Mouse (Mus musculus) spleen, adult 18-20 months (tissue): ENCODE data around the gene Lmo2.

Source experiments
- DNase-seq, 2 experiments: peaks; one replicate each; pipeline ENCODE4 v3.0.0; 2022; ENCODE audit warnings: mixed read lengths in 2 of 2

Gene Lmo2

DNA sequence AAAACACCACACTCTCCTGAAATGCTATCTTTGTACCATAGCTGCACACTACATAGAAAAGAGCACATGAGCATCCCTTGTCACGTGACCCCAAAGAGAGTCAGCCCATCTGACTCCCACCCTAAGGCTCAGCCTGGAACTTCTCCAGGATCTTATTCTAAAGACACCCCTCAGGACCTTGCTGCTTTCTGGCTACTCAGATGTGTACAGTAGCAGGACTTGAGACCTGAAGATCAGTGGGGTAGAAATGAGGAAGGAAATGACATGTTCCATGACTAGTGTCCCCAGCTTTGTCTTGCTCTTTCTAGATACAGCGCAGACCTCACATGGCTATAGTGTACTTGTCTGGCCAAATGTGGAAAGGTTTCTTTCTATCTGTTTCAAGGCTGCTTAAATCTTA, 12.9 kb upstream of the Lmo2 start:
- DNase-seq = peak in 1 of 2 experiments; percentile 22

GRCm38 (mm10) chr2:103945571-103946092, 12.2 kb upstream of the Lmo2 start:
- peak; percentile 27 to 39 for DNase-seq

DNA sequence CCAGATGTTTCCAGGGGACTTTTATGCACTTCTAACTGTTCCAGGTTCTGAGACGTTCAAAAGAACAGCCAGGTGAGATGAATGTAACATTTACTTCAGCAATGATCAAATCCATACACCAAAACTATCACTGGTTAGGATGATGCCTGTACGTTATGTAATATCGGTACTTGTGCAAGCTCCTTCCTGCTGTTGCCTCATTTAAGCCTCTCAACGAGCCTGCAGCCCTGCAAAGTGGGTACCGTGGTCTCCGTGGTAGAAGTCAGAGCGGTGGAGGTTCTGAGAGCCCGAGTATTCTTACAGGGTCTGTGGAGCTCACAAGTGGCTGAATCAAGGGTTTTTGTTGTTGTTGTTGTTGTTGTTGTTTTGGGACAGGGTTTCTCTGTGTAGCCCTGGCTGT, 10.9 kb upstream of the Lmo2 start:
- DNase-seq = no peak

GRCm38 (mm10) chr2:103947982-103948655, 9.7 kb upstream of the Lmo2 start:
- DNase-seq = no peak

DNA sequence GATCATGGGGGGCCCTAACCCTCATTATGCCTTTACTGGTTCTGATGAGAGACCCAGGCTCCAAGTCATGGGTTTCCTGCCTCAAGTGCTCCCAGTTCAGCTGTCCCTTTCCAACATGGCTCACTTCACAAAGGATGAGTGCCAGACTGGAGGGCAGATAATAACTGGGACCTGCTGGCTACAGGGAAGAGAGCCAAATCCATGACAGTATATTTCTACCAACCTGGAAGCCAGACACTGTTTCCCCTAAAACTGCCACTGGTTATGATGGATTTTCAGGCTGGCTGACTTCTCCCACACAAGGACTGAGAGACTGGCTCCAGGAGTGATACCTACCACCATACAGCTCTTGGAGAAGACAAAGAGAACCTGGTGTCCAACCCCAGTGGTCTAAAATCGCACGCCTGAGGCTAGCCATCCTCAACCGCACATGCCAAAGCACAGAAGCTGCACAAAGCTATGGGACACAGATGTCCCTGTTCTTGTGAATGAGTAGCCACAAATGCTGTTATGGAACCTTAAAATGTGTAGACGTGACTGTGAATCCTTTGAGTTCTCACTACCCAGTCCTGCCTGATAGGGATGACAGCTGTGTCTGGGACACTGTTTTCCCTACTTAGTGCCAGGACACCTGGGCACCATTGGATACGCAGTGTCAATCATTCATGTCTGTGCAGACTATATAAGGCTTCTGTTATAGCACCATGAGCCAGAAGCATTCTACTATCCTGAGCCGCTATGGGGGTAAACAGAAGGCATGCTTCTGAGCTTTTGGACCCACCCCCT, 4.5 kb upstream of the Lmo2 start:
- no peak for DNase-seq

- DNase-seq = no peak
These were observed 2.1 kb upstream of the Lmo2 start for GRCm38 (mm10) chr2:103955714-103956113.

DNA sequence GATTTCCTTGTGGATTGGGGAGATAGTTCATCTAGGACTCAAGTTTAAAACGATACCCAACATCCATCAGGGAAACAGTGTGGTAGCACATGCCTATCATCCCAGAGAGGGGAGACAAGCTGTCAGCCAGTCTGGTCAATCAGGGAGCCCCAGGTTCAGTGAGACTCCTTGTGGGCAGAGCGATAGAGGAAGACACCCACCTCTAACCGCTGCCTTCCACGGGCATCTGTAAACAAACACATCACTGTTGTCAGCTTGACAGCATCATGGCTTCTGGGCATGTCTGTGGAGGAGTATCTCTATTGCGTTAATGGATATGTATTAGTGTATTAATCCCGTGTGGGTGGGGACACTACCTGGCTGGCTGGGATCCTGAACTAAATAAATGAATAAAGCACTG, 919 bp upstream of the Lmo2 start:
- DNase-seq = no peak

- DNase-seq = no peak
These were observed 848 bp downstream of the Lmo2 start for GRCm38 (mm10) chr2:103958634-103959033.

DNA sequence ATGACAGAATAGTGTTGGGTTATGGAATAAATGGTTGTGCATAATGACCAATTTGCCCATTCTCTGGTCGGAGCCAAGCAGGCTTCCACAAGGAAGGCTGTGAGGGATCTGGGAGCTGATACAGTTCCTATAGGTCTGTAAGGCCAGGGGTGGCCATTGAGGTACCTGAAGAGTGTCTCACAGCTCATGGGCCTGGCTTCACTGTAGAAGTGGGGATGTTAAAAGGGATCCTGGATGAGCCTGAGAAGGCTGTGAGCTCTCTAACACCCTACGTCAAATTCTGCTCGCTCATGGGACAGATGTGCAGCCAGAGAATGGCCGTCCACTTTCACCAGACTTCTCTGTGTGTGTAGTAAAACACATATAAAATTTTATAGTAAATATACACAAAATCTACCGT, 1.3 kb downstream of the Lmo2 start:
- no peak for DNase-seq

DNA sequence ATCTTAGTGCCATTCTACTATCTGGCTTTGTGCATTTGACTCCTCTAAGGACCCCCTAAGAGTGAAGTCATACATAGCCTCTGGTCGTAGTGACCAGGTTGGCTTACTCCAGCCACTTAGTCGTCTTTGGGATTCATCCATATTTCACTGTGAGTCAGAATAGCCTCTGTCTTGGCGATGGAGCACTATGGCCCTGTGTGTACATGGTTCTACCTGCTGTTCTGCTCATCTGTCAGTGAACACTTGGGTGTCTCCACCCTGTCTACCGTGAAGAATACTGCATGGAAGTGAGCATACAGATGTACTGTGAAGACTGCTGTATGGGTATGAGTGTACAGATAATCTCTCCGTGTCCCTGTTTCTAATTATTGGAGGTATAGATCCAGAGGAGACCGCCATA, 1.8 kb downstream of the Lmo2 start:
- no peak for DNase-seq

GRCm38 (mm10) chr2:103962349-103962748, 4.6 kb downstream of the Lmo2 start:
- no peak for DNase-seq

DNA sequence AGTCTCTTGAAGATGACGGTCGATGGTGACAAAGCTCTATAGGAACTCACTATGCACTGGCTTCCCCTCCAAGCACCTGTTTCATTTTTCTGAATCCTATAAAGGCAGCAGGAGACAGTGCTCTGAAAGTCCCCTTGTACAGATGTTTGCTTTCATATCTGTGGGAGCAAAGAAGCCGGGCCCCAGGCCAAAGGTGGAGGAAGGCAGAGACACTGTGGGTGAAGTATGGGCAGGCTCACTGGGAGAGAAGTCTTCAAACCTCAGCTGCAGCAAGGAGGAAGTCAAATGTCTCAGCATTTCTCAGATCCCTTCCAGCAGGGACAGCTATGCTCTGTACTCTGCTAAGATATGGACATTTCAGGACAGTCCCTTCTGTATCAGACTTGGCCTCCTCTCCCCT, 7.6 kb downstream of the Lmo2 start:
- DNase-seq = no peak

GRCm38 (mm10) chr2:103968186-103968585, 10.4 kb downstream of the Lmo2 start:
- no peak for DNase-seq

- DNase-seq = no peak
These were observed 11.2 kb downstream of the Lmo2 start for GRCm38 (mm10) chr2:103968919-103969436.

DNA sequence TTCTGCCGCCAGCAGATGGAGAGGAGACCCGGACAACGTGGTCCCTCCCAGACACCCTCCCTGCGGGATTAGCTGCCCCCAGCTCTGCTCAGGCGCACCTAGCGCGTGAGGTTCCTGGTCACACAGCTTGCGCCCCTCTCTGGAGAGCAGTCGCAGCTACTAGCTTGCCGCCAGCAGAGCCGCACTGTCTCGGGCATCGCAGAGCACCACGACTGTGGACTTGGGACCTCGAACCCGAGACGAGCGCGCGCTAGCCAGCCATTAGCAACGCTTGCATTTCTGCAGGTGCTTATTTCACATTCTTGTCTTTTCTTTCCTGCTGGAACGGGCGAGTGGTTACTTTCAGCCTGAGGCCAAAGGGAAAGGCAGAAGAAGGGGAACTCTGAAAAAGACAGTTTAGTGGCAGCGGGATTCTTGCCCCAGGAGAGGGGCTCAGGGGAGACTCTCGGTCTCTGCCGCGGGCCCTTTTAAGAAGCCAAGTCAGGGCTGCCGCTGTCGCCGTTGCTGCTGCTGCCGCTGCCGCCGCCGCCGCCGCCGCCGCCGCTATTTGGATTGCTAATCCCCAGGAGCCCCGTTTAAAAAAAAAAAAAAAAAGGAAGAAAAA, 11.8 kb downstream of the Lmo2 start:
- DNase-seq = peak; percentile 61 to 67

GRCm38 (mm10) chr2:103970041-103970790, 12.4 kb downstream of the Lmo2 start:
- DNase-seq = peak; percentile 59 to 63

DNA sequence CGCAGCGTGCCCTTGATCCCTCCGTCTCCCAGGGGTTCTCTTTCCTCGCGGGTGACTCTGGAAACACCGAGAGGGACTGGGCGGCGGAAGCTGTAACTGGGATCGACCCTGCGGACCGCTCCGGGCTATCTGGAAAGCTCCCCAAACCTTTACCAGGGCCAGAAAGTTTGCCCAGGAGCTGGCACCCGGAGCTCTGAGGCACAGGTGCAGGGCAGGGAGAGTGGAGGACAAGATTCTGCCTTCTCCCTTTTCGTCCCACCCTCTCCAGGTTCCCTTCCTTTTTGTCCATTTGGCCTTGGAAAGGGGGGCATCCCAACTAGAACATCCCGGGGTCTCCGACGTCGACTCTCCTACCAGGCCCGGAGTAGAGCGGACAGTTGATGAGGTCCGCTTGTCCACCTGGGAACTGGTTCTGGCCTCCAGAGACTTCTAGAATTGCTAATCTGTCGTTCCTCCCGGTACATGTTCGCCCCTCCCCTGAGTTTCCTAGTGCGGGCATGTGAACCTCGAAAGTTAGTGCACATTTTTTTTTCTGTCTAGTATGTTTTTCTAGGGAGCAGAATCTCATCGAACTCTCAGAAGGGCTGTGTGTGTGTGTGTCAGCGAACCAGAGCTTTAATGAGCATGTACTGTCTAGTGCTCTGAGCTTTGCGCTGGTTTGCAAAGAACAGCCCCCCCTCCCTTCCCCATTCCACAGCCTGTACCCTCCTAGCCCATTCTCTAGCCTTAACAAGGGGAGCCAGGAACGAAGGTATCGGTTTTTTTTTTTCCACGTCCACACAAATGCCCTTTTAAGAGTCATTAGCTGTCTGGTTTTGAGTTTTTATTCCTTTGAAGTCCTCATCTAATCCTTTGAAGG, 13.2 kb downstream of the Lmo2 start:
- peak in 1 of 2 experiments; percentile 33 for DNase-seq

DNA sequence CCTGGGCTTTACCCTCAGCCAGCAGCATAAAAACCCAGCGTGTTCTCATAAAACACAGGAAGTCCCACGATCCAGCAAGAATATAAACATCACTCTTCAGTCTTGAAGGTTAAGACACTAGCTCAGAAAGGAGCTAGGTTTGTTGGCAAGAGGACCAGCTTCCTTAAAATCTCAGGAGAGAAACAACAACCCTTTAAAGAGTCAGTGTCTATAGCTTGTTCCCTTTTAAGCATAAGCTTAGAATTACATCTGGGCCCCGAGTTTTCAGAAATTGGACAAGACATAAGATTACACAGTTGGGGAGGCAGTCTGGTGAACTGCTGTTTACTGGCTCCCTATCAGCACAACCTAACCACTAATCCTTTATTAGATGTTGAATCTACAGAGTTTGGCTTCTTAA, 14.1 kb downstream of the Lmo2 start:
- DNase-seq = no peak

DNA sequence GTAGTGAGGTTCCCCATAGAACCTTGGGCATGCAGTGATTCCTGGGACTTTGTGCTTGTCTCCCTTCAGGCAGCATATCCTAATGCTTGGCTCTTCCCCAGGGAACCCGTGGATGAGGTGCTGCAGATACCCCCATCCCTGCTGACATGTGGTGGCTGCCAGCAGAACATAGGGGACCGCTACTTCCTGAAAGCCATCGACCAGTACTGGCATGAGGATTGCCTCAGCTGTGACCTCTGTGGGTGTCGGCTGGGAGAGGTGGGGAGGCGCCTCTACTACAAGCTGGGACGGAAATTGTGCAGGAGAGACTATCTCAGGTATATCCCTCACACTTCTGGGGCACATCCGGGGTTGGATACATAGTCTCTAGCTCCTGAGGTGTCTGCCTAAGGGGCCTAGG, 18.1 kb downstream of the Lmo2 start:
- no peak for DNase-seq

- no peak for DNase-seq
These were observed 19.4 kb downstream of the Lmo2 start for GRCm38 (mm10) chr2:103977216-103977615.

- no peak for DNase-seq
These were observed 19.9 kb downstream of the Lmo2 start for GRCm38 (mm10) chr2:103977716-103978115.

DNA sequence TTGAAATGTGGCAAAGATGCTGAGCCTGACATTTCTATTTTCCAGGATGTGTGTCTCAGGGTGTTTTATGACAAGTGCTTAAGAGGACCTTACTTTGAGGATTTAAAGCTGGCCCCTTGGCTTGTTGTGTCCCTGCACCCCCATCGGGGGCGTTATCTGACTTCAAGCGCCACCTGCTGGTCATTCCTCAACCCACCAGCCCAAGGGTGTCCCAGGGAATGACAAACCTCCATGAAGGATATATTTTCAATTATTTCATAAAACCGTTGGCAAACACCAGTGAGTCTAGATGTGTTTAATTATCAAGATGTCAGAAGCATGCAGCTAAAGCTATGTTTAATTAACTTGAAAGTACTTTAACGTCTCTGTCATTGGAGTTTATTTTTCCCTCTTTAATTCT, 24.5 kb downstream of the Lmo2 start:
- DNase-seq = peak; percentile 59 to 77
